Mouse (Mus musculus) hindbrain, postnatal 0 days (tissue): Measurements from ENCODE around the gene Olfr140. TPM values are rescaled to one million over a fixed set of nuclear protein-coding genes. Genes with fewer than 3 reads are reported as not detected.

Source experiments
- ATAC-seq: fragments of 200-750 bp; cut with Nextera tagmentation; 2 replicates; pipeline ENCODE4 v1.8.0; 2017; ENCODE audit warnings: mild to moderate bottlenecking, moderate TSS enrichment, moderate library complexity
- DNase-seq: peaks from one replicate; pipeline ENCODE4 v3.0.0-alpha.2; 2015; ENCODE audit warnings: low spot score
- H3K27ac ChIP-seq: fragments of 300-500 bp; sonication (generic); 2 replicates; pipeline ENCODE4 v1.5.1; 2014; ENCODE audit warnings: mild to moderate bottlenecking
- H3K27me3 ChIP-seq: fragments of 300-500 bp; sonication (generic); 2 replicates; pipeline ENCODE4 v1.6.1; 2014; ENCODE audit warnings: low read length, mixed read lengths; ENCODE audit not compliant: insufficient read depth
- H3K36me3 ChIP-seq: fragments of 300-500 bp; sonication (generic); 2 replicates; pipeline ENCODE4 v1.6.1; 2014; ENCODE audit warnings: low read length, mixed read lengths; ENCODE audit not compliant: insufficient read depth
- H3K4me1 ChIP-seq: fragments of 300-500 bp; sonication (generic); 2 replicates; pipeline ENCODE4 v1.6.1; 2014; ENCODE audit warnings: antibody characterized with exemption, low read length, mixed read lengths; ENCODE audit not compliant: insufficient read depth
- H3K4me2 ChIP-seq: fragments of 300-500 bp; sonication (generic); 2 replicates; pipeline ENCODE4 v1.6.1; 2014; ENCODE audit warnings: low read depth, mild to moderate bottlenecking, low read length, moderate library complexity, mixed read lengths
- H3K4me3 ChIP-seq: fragments of 300-500 bp; sonication (generic); 2 replicates; pipeline ENCODE4 v1.5.1; 2014; ENCODE audit warnings: low read length
- H3K9ac ChIP-seq: fragments of 300-500 bp; sonication (generic); replicated peaks from 2 replicates; pipeline ENCODE4 v1.6.1; 2014; ENCODE audit warnings: mild to moderate bottlenecking, low read length, moderate library complexity, mixed read lengths
- H3K9me3 ChIP-seq: fragments of 300-500 bp; sonication (generic); 2 replicates; pipeline ENCODE4 v1.6.1; 2016; ENCODE audit warnings: low read length, mixed read lengths
- CTCF ChIP-seq: IDR thresholded peaks from 2 replicates; pipeline ENCODE4 v1.5.1; 2016; ENCODE audit warnings: antibody characterized with exemption, control low read depth, low read depth
- WGBS: fragments of 180-500 bp; shearing (Covaris S2); extraction: QIAGEN DNeasy Blood & Tissue Kit; methylation state at CpG from one replicate; pipeline ENCODE4 v1.1.7; 2014; 5-methylcytosine and 5-hydroxymethylcytosine counted together
- polyA plus RNA-seq: library from polyadenylated mRNA; unstranded; fragments of >200 nt; fragmentation: Nextera tagmentation; extraction: Ambion mirVana; gene quantifications from 2 replicates; pipeline ENCODE4 v1.2.1, GENCODE M21; 2015
- total RNA-seq: library from RNA; depleted of rRNA; stranded (reverse); fragments of >200 nt; gene quantifications from 2 replicates; pipeline ENCODE4 v1.2.3, GENCODE M21; 2014; rRNA removed

Gene Olfr140
- total RNA-seq (not detected in 2 replicates), polyA plus RNA-seq (not detected in 2 replicates)

GRCm38 (mm10) chr2:90063494-90063893 lies at the start of gene Olfr140:
TSS of gene Olfr140 (minus strand) at chr2:90063594.
- ATAC-seq (no peak), DNase-seq (no peak)
- Histone ChIP-seq H3K9ac (no peak within 1 kb of the TSS), H3K36me3 (no peaks in the 10 kb centered on the region), H3K9me3 (no peaks in the 10 kb centered on the region), H3K4me2 (no peak within 1 kb of the TSS), H3K4me3 (no peak within 1 kb of the TSS), H3K4me1 (no peaks in the 10 kb centered on the region), H3K27me3 (no peaks in the 10 kb centered on the region), H3K27ac (no peak within 1 kb of the TSS)
- no peak for TF ChIP-seq CTCF

GRCm38 (mm10) chr2:90070065-90070464 lies 6.7 kb upstream of the Olfr140 start:
- no peaks in the 10 kb centered on the region for H3K9me3 ChIP-seq
- H3K36me3 ChIP-seq = no peaks in the 10 kb centered on the region
- no peaks in the 10 kb centered on the region for H3K27me3 ChIP-seq
- DNase-seq = no peak
- WGBS = 77% methylated on average over 2 of the region's 2 CpGs
- H3K4me2 ChIP-seq = no peak overlapping the region
- no peak for TF ChIP-seq CTCF
- H3K4me3 ChIP-seq = no peak overlapping the region
- no peak overlapping the region for H3K27ac ChIP-seq
- no peaks in the 10 kb centered on the region for H3K4me1 ChIP-seq
- H3K9ac ChIP-seq = no peak overlapping the region
- no peak for ATAC-seq

- no peak for DNase-seq
- no peak within 1 kb of the TSS for H3K9ac ChIP-seq
- H3K4me2 ChIP-seq = no peak within 1 kb of the TSS
- H3K4me1 ChIP-seq = no peaks in the 10 kb centered on the region
- no peak within 1 kb of the TSS for H3K27ac ChIP-seq
- H3K9me3 ChIP-seq = no peaks in the 10 kb centered on the region
- no peak within 1 kb of the TSS for H3K4me3 ChIP-seq
- no peak for TF ChIP-seq CTCF
- H3K27me3 ChIP-seq = no peaks in the 10 kb centered on the region
- H3K36me3 ChIP-seq = no peaks in the 10 kb centered on the region
- ATAC-seq = no peak
These were observed 28.4 kb downstream of the Olfr140 start, which contains the start of gene Olfr1265 for GRCm38 (mm10) chr2:90035037-90035436. TSS of gene Olfr1265 (plus strand) at chr2:90035337.

- no peaks in the 10 kb centered on the region for H3K9me3 ChIP-seq
- no peak within 1 kb of the TSS for H3K27ac ChIP-seq
- DNase-seq = no peak
- H3K36me3 ChIP-seq = no peaks in the 10 kb centered on the region
- H3K4me1 ChIP-seq = no peaks in the 10 kb centered on the region
- TF ChIP-seq CTCF = no peak
- 79% methylated on average over 2 of the region's 2 CpGs for WGBS
- no peak for ATAC-seq
- no peak within 1 kb of the TSS for H3K4me3 ChIP-seq
- H3K9ac ChIP-seq = no peak within 1 kb of the TSS
- H3K27me3 ChIP-seq = no peaks in the 10 kb centered on the region
- H3K4me2 ChIP-seq = no peak within 1 kb of the TSS
These were observed 37.9 kb downstream of the Olfr140 start, which contains the start of gene Olfr1264 for GRCm38 (mm10) chr2:90025477-90025876. TSS of gene Olfr1264 (minus strand) at chr2:90025577.

GRCm38 (mm10) chr2:90011831-90012230 lies 51.6 kb downstream of the Olfr140 start, which contains the start of gene Olfr1263:
TSS of gene Olfr1263 (plus strand) at chr2:90012131.
- no peaks in the 10 kb centered on the region for H3K27me3 ChIP-seq
- TF ChIP-seq CTCF = no peak
- DNase-seq (no peak), ATAC-seq (no peak)
- no peak within 1 kb of the TSS for H3K9ac ChIP-seq
- H3K4me1 ChIP-seq = no peaks in the 10 kb centered on the region
- no peaks in the 10 kb centered on the region for H3K36me3 ChIP-seq
- H3K4me2 ChIP-seq = no peak within 1 kb of the TSS
- no peak within 1 kb of the TSS for H3K27ac ChIP-seq
- 81% methylated on average over 2 of the region's 2 CpGs for WGBS
- H3K4me3 ChIP-seq = no peak within 1 kb of the TSS
- H3K9me3 ChIP-seq = no peaks in the 10 kb centered on the region

GRCm38 (mm10) chr2:89999845-90000244 lies 63.5 kb downstream of the Olfr140 start, which contains the start of gene Olfr1262:
TSS of gene Olfr1262 (plus strand) at chr2:90000145.
- no peaks in the 10 kb centered on the region for H3K9me3 ChIP-seq
- H3K27ac ChIP-seq = no peak within 1 kb of the TSS
- no peak within 1 kb of the TSS for H3K4me2 ChIP-seq
- TF ChIP-seq CTCF = no peak
- no peak within 1 kb of the TSS for H3K9ac ChIP-seq
- DNase-seq (no peak), ATAC-seq (no peak)
- no peaks in the 10 kb centered on the region for H3K27me3 ChIP-seq
- no peak within 1 kb of the TSS for H3K4me3 ChIP-seq
- no peaks in the 10 kb centered on the region for H3K4me1 ChIP-seq
- H3K36me3 ChIP-seq = no peaks in the 10 kb centered on the region

Other genes with a start within 250 kb of the Olfr140 start
- 0.05 TPM in 1 of 2 replicates, not detected in the other for gene Olfr1256, start 222.0 kb downstream of the Olfr140 start, total RNA-seq
- gene Olfr1256, start 222.0 kb downstream of the Olfr140 start, polyA plus RNA-seq = not detected in 2 replicates
- gene Olfr48, start 215.4 kb downstream of the Olfr140 start, total RNA-seq = 0.37 TPM in 1 of 2 replicates, not detected in the other
- gene Olfr48, start 215.4 kb downstream of the Olfr140 start, polyA plus RNA-seq = 0.15 and 0.30 TPM in 2 replicates
- gene Olfr1257, start 185.2 kb downstream of the Olfr140 start, total RNA-seq = not detected in 2 replicates
- gene Olfr1257, start 185.2 kb downstream of the Olfr140 start, polyA plus RNA-seq = not detected in 2 replicates
- not detected in 2 replicates for gene Olfr1258, start 136.3 kb downstream of the Olfr140 start, total RNA-seq
- not detected in 2 replicates for gene Olfr1258, start 136.3 kb downstream of the Olfr140 start, polyA plus RNA-seq
- gene Olfr1259, start 114.9 kb downstream of the Olfr140 start, total RNA-seq = not detected in 2 replicates
- gene Olfr1259, start 114.9 kb downstream of the Olfr140 start, polyA plus RNA-seq = not detected in 2 replicates
- not detected in 2 replicates for gene Olfr1260, start 89.3 kb downstream of the Olfr140 start, total RNA-seq
- not detected in 2 replicates for gene Olfr1260, start 89.3 kb downstream of the Olfr140 start, polyA plus RNA-seq
- gene Olfr1261, start 72.4 kb downstream of the Olfr140 start, total RNA-seq = not detected in 2 replicates
- gene Olfr1261, start 72.4 kb downstream of the Olfr140 start, polyA plus RNA-seq = not detected in 2 replicates
- gene Olfr1262, start 63.4 kb downstream of the Olfr140 start, total RNA-seq = not detected in 2 replicates
- not detected in 2 replicates for gene Olfr1262, start 63.4 kb downstream of the Olfr140 start, polyA plus RNA-seq
- gene Olfr1263, start 51.5 kb downstream of the Olfr140 start, total RNA-seq = not detected in 2 replicates
- gene Olfr1263, start 51.5 kb downstream of the Olfr140 start, polyA plus RNA-seq = not detected in 2 replicates
- gene Olfr1264, start 38.0 kb downstream of the Olfr140 start, total RNA-seq = not detected in 2 replicates
- not detected in 2 replicates for gene Olfr1264, start 38.0 kb downstream of the Olfr140 start, polyA plus RNA-seq
- gene Olfr1265, start 28.3 kb downstream of the Olfr140 start, total RNA-seq = not detected in 2 replicates
- gene Olfr1265, start 28.3 kb downstream of the Olfr140 start, polyA plus RNA-seq = not detected in 2 replicates
- not detected in 2 replicates for gene Olfr1269, start 57.8 kb upstream of the Olfr140 start, total RNA-seq
- not detected in 2 replicates for gene Olfr1269, start 57.8 kb upstream of the Olfr140 start, polyA plus RNA-seq
- gene Olfr32, start 78.7 kb upstream of the Olfr140 start, total RNA-seq = not detected in 2 replicates
- not detected in 2 replicates for gene Olfr32, start 78.7 kb upstream of the Olfr140 start, polyA plus RNA-seq
- gene Olfr1270, start 89.5 kb upstream of the Olfr140 start, total RNA-seq = not detected in 2 replicates
- gene Olfr1270, start 89.5 kb upstream of the Olfr140 start, polyA plus RNA-seq = not detected in 2 replicates
- not detected in 2 replicates for gene Olfr1506, start 160.9 kb upstream of the Olfr140 start, total RNA-seq
- not detected in 2 replicates for gene Olfr1506, start 160.9 kb upstream of the Olfr140 start, polyA plus RNA-seq
- not detected in 2 replicates for gene Olfr142, start 194.0 kb upstream of the Olfr140 start, total RNA-seq
- not detected in 2 replicates for gene Olfr142, start 194.0 kb upstream of the Olfr140 start, polyA plus RNA-seq
- gene Olfr1271, start 207.4 kb upstream of the Olfr140 start, total RNA-seq = not detected in 2 replicates
- not detected in 2 replicates for gene Olfr1271, start 207.4 kb upstream of the Olfr140 start, polyA plus RNA-seq
- not detected in 2 replicates for gene Olfr1272, start 229.2 kb upstream of the Olfr140 start, total RNA-seq
- not detected in 2 replicates for gene Olfr1272, start 229.2 kb upstream of the Olfr140 start, polyA plus RNA-seq